Mouse (Mus musculus) hindbrain, postnatal 0 days (tissue): ENCODE measurements at regions not wholly inside any gene's neighbourhood (a gene's known extent, or its start where the extent isn't known, plus 50 kb on each side); places are given as distances from the start of the nearest gene placed in this dataset.

Source experiments
- ATAC-seq: fragments of 200-750 bp; cut with Nextera tagmentation; 2 replicates; pipeline ENCODE4 v1.8.0; 2017; ENCODE audit warnings: mild to moderate bottlenecking, moderate TSS enrichment, moderate library complexity
- DNase-seq: peaks from one replicate; pipeline ENCODE4 v3.0.0-alpha.2; 2015; ENCODE audit warnings: low spot score
- H3K27ac ChIP-seq: fragments of 300-500 bp; sonication (generic); 2 replicates; pipeline ENCODE4 v1.5.1; 2014; ENCODE audit warnings: mild to moderate bottlenecking
- H3K27me3 ChIP-seq: fragments of 300-500 bp; sonication (generic); 2 replicates; pipeline ENCODE4 v1.6.1; 2014; ENCODE audit warnings: low read length, mixed read lengths; ENCODE audit not compliant: insufficient read depth
- H3K36me3 ChIP-seq: fragments of 300-500 bp; sonication (generic); 2 replicates; pipeline ENCODE4 v1.6.1; 2014; ENCODE audit warnings: low read length, mixed read lengths; ENCODE audit not compliant: insufficient read depth
- H3K4me1 ChIP-seq: fragments of 300-500 bp; sonication (generic); 2 replicates; pipeline ENCODE4 v1.6.1; 2014; ENCODE audit warnings: antibody characterized with exemption, low read length, mixed read lengths; ENCODE audit not compliant: insufficient read depth
- H3K4me2 ChIP-seq: fragments of 300-500 bp; sonication (generic); 2 replicates; pipeline ENCODE4 v1.6.1; 2014; ENCODE audit warnings: low read depth, mild to moderate bottlenecking, low read length, moderate library complexity, mixed read lengths
- H3K4me3 ChIP-seq: fragments of 300-500 bp; sonication (generic); 2 replicates; pipeline ENCODE4 v1.5.1; 2014; ENCODE audit warnings: low read length
- H3K9ac ChIP-seq: fragments of 300-500 bp; sonication (generic); replicated peaks from 2 replicates; pipeline ENCODE4 v1.6.1; 2014; ENCODE audit warnings: mild to moderate bottlenecking, low read length, moderate library complexity, mixed read lengths
- H3K9me3 ChIP-seq: fragments of 300-500 bp; sonication (generic); 2 replicates; pipeline ENCODE4 v1.6.1; 2016; ENCODE audit warnings: low read length, mixed read lengths
- CTCF ChIP-seq: IDR thresholded peaks from 2 replicates; pipeline ENCODE4 v1.5.1; 2016; ENCODE audit warnings: antibody characterized with exemption, control low read depth, low read depth
- WGBS: fragments of 180-500 bp; shearing (Covaris S2); extraction: QIAGEN DNeasy Blood & Tissue Kit; methylation state at CpG from one replicate; pipeline ENCODE4 v1.1.7; 2014; 5-methylcytosine and 5-hydroxymethylcytosine counted together

DNA sequence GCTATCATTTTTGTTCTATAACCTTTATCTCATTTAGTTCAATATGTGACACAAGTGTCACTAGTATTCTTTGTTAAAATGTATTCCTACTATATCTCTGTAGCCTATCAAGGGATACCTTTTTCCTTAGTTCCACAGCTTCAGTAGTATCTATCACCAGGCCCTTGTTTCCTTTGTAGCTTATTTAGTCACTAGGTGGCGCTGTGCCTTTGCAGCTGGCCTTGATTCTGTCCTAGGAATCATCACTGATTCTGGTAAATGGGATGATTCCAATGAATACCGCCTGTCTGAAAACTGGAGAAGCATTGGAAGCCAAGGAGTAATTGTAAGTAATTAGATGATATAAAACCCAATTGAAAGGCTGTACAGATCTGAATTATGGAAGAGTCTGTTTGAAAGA, 139.3 kb downstream of the Dcaf12l2 start:
- ATAC-seq: no peak

More for the DNA sequence above, 139.3 kb downstream of the Dcaf12l2 start:
- no peaks in the 10 kb centered on the region for H3K9me3 ChIP-seq
- no peak overlapping the region for H3K4me3 ChIP-seq
- H3K4me1 ChIP-seq: no peaks in the 10 kb centered on the region
- H3K36me3 ChIP-seq: no peaks in the 10 kb centered on the region
- 14% methylated on average over 2 of the region's 2 CpGs for WGBS
- peak; percentile 53 for TF ChIP-seq CTCF
- no peak overlapping the region for H3K9ac ChIP-seq
- peak; percentile 4 for DNase-seq
- H3K27me3 ChIP-seq: no peaks in the 10 kb centered on the region
- no peak overlapping the region for H3K4me2 ChIP-seq
- H3K27ac ChIP-seq: no peak overlapping the region
